Mouse (Mus musculus): ENCODE data around the gene Adcy3. TPM values are rescaled to one million over a fixed set of nuclear protein-coding genes. Genes with fewer than 3 reads are reported as not detected.

The Adcy3 gene
- polyA plus RNA-seq, 1 experiment from 2014 or later = 2.9 TPM

GRCm38 (mm10) chr12:4192514-4192913 lies 59.6 kb downstream of the Adcy3 start:
- no peaks in the 10 kb centered on the region for H3K36me3 ChIP-seq (ENCODE audit: control insufficient read depth, insufficient read depth, low read length)
- H3K4me1 ChIP-seq (replicated peaks; ENCODE audit: control insufficient read depth, insufficient read depth, low read length) = peaks cover 2% of the 10 kb centered on the region; the same call in 1 of the 2 replicates
- ATAC-seq (ENCODE audit: low FRiP score) = no peak
- no peak overlapping the region for H3K9ac ChIP-seq (ENCODE audit: low read depth, low read length)
- H3K9me3 ChIP-seq (ENCODE audit: control insufficient read depth, low read length) = no peaks in the 10 kb centered on the region
- 77% methylated on average over 6 of the region's 6 CpGs for WGBS
- H3K27ac ChIP-seq (ENCODE audit: low read depth, low read length) = no peak overlapping the region
- H3K4me3 ChIP-seq (ENCODE audit: low read depth, low read length) = no peak overlapping the region
- H3K27me3 ChIP-seq (ENCODE audit: control insufficient read depth, insufficient read depth, low read length) = no peaks in the 10 kb centered on the region
- DNase-seq (ENCODE audit: low spot score) = no peak
- no peak overlapping the region for H3K4me2 ChIP-seq (replicated peaks; ENCODE audit: low read depth, low read length)

- Histone ChIP-seq H3K9me3 (ENCODE audit: control insufficient read depth, low read length) (no peaks in the 10 kb centered on the region), H3K4me1 (replicated peaks; ENCODE audit: control insufficient read depth, insufficient read depth, low read length) (peaks cover 2% of the 10 kb centered on the region; the same call in 1 of the 2 replicates), H3K9ac (ENCODE audit: low read depth, low read length) (no peak overlapping the region), H3K4me2 (replicated peaks; ENCODE audit: low read depth, low read length) (no peak overlapping the region), H3K27ac (ENCODE audit: low read depth, low read length) (no peak overlapping the region), H3K36me3 (ENCODE audit: control insufficient read depth, insufficient read depth, low read length) (no peaks in the 10 kb centered on the region), H3K4me3 (ENCODE audit: low read depth, low read length) (no peak overlapping the region), H3K27me3 (ENCODE audit: control insufficient read depth, insufficient read depth, low read length) (no peaks in the 10 kb centered on the region)
- WGBS = 60% methylated on average over 10 of the region's 10 CpGs
- DNase-seq (ENCODE audit: low spot score) (peak; percentile 28), ATAC-seq (ENCODE audit: low FRiP score) (no peak)
Measured at GRCm38 (mm10) chr12:4193025-4193740, 60.3 kb downstream of the Adcy3 start.

- H3K9ac ChIP-seq (ENCODE audit: low read depth, low read length) = no peak overlapping the region
- DNase-seq (ENCODE audit: low spot score) = no peak
- H3K27me3 ChIP-seq (ENCODE audit: control insufficient read depth, insufficient read depth, low read length) = no peaks in the 10 kb centered on the region
- H3K36me3 ChIP-seq (ENCODE audit: control insufficient read depth, insufficient read depth, low read length) = no peaks in the 10 kb centered on the region
- H3K27ac ChIP-seq (ENCODE audit: low read depth, low read length) = no peak overlapping the region
- ATAC-seq (ENCODE audit: low FRiP score) = no peak
- no peak overlapping the region for H3K4me3 ChIP-seq (ENCODE audit: low read depth, low read length)
- H3K4me2 ChIP-seq (replicated peaks; ENCODE audit: low read depth, low read length) = no peak overlapping the region
- H3K9me3 ChIP-seq (ENCODE audit: control insufficient read depth, low read length) = no peaks in the 10 kb centered on the region
- WGBS = 89% methylated on average over 14 of the region's 14 CpGs
- no peaks in the 10 kb centered on the region for H3K4me1 ChIP-seq (replicated peaks; ENCODE audit: control insufficient read depth, insufficient read depth, low read length)
Measured at GRCm38 (mm10) chr12:4194643-4195042, 61.7 kb downstream of the Adcy3 start.

- no peak for DNase-seq (ENCODE audit: low spot score)
- 92% methylated on average over 4 of the region's 4 CpGs for WGBS
- no peak overlapping the region for H3K4me2 ChIP-seq (replicated peaks; ENCODE audit: low read depth, low read length)
Measured at GRCm38 (mm10) chr12:4198702-4199101, 65.8 kb downstream of the Adcy3 start.

GRCm38 (mm10) chr12:4199271-4199670 lies 66.4 kb downstream of the Adcy3 start:
- DNase-seq (ENCODE audit: low spot score) (no peak), ATAC-seq (ENCODE audit: low FRiP score) (no peak)
- no peaks in the 10 kb centered on the region for H3K4me1 ChIP-seq (replicated peaks; ENCODE audit: control insufficient read depth, insufficient read depth, low read length)

More at GRCm38 (mm10) chr12:4198702-4199101, 65.8 kb downstream of the Adcy3 start:
- no peak overlapping the region for H3K9ac ChIP-seq (ENCODE audit: low read depth, low read length)
- H3K27ac ChIP-seq (ENCODE audit: low read depth, low read length) = no peak overlapping the region
- no peaks in the 10 kb centered on the region for H3K27me3 ChIP-seq (ENCODE audit: control insufficient read depth, insufficient read depth, low read length)
- H3K4me1 ChIP-seq (replicated peaks; ENCODE audit: control insufficient read depth, insufficient read depth, low read length) = no peaks in the 10 kb centered on the region
- H3K9me3 ChIP-seq (ENCODE audit: control insufficient read depth, low read length) = no peaks in the 10 kb centered on the region
- ATAC-seq (ENCODE audit: low FRiP score) = no peak
- no peaks in the 10 kb centered on the region for H3K36me3 ChIP-seq (ENCODE audit: control insufficient read depth, insufficient read depth, low read length)
- H3K4me3 ChIP-seq (ENCODE audit: low read depth, low read length) = no peak overlapping the region

GRCm38 (mm10) chr12:4201454-4202200 lies 68.7 kb downstream of the Adcy3 start:
- ATAC-seq (ENCODE audit: low FRiP score) = no peak
- Histone ChIP-seq H3K9ac (ENCODE audit: low read depth, low read length) (no peak overlapping the region), H3K4me3 (ENCODE audit: low read depth, low read length) (no peak overlapping the region), H3K27me3 (ENCODE audit: control insufficient read depth, insufficient read depth, low read length) (no peaks in the 10 kb centered on the region), H3K4me2 (replicated peaks; ENCODE audit: low read depth, low read length) (no peak overlapping the region), H3K4me1 (replicated peaks; ENCODE audit: control insufficient read depth, insufficient read depth, low read length) (no peaks in the 10 kb centered on the region), H3K9me3 (ENCODE audit: control insufficient read depth, low read length) (no peaks in the 10 kb centered on the region), H3K27ac (ENCODE audit: low read depth, low read length) (no peak overlapping the region), H3K36me3 (ENCODE audit: control insufficient read depth, insufficient read depth, low read length) (no peaks in the 10 kb centered on the region)
- DNase-seq (ENCODE audit: low spot score) = no peak
- 90% methylated on average over 13 of the region's 13 CpGs for WGBS

More at GRCm38 (mm10) chr12:4199271-4199670, 66.4 kb downstream of the Adcy3 start:
- Histone ChIP-seq H3K27me3 (ENCODE audit: control insufficient read depth, insufficient read depth, low read length) (no peaks in the 10 kb centered on the region), H3K4me2 (replicated peaks; ENCODE audit: low read depth, low read length) (no peak overlapping the region), H3K9me3 (ENCODE audit: control insufficient read depth, low read length) (no peaks in the 10 kb centered on the region), H3K9ac (ENCODE audit: low read depth, low read length) (no peak overlapping the region), H3K4me3 (ENCODE audit: low read depth, low read length) (no peak overlapping the region), H3K27ac (ENCODE audit: low read depth, low read length) (no peak overlapping the region), H3K36me3 (ENCODE audit: control insufficient read depth, insufficient read depth, low read length) (no peaks in the 10 kb centered on the region)
- 95% methylated on average over 11 of the region's 11 CpGs for WGBS

GRCm38 (mm10) chr12:4202206-4202605 lies 69.3 kb downstream of the Adcy3 start:
- 90% methylated on average over 4 of the region's 4 CpGs for WGBS
- H3K36me3 ChIP-seq (ENCODE audit: control insufficient read depth, insufficient read depth, low read length) = no peaks in the 10 kb centered on the region
- H3K4me1 ChIP-seq (replicated peaks; ENCODE audit: control insufficient read depth, insufficient read depth, low read length) = no peaks in the 10 kb centered on the region
- H3K4me2 ChIP-seq (replicated peaks; ENCODE audit: low read depth, low read length) = no peak overlapping the region
- no peaks in the 10 kb centered on the region for H3K27me3 ChIP-seq (ENCODE audit: control insufficient read depth, insufficient read depth, low read length)
- ATAC-seq (ENCODE audit: low FRiP score) (no peak), DNase-seq (ENCODE audit: low spot score) (no peak)
- H3K4me3 ChIP-seq (ENCODE audit: low read depth, low read length) = no peak overlapping the region
- no peak overlapping the region for H3K9ac ChIP-seq (ENCODE audit: low read depth, low read length)
- H3K27ac ChIP-seq (ENCODE audit: low read depth, low read length) = no peak overlapping the region
- no peaks in the 10 kb centered on the region for H3K9me3 ChIP-seq (ENCODE audit: control insufficient read depth, low read length)

GRCm38 (mm10) chr12:4206106-4206505 lies 73.2 kb downstream of the Adcy3 start:
- Histone ChIP-seq H3K4me1 (replicated peaks; ENCODE audit: control insufficient read depth, insufficient read depth, low read length) (no peaks in the 10 kb centered on the region), H3K27me3 (ENCODE audit: control insufficient read depth, insufficient read depth, low read length) (no peaks in the 10 kb centered on the region), H3K4me2 (replicated peaks; ENCODE audit: low read depth, low read length) (no peak overlapping the region), H3K9ac (ENCODE audit: low read depth, low read length) (no peak overlapping the region), H3K36me3 (ENCODE audit: control insufficient read depth, insufficient read depth, low read length) (no peaks in the 10 kb centered on the region), H3K4me3 (ENCODE audit: low read depth, low read length) (no peak overlapping the region), H3K27ac (ENCODE audit: low read depth, low read length) (no peak overlapping the region), H3K9me3 (ENCODE audit: control insufficient read depth, low read length) (no peaks in the 10 kb centered on the region)
- WGBS = 90% methylated on average over 11 of the region's 11 CpGs
- DNase-seq (ENCODE audit: low spot score) = no peak
- ATAC-seq (ENCODE audit: low FRiP score) = no peak

Measured in hindbrain, embryonic 11.5 days (tissue).